Mouse (Mus musculus) left cerebral cortex, postnatal 36 days (tissue): ENCODE measurements around the gene Casp4. TPM values are rescaled to one million over a fixed set of nuclear protein-coding genes. Genes with fewer than 3 reads are reported as not detected.

Experiments
- DNase-seq, 2 experiments: peaks; one replicate each; pipeline ENCODE4 v3.0.0; 2021 to 2022; ENCODE audit warnings: low spot score in 2 of 2, mixed read lengths in 1 of 2
- intact Hi-C: fragments of 180-260 bp; cut with DNase I; formaldehyde crosslinking; loops from one replicate; pipeline ENCODE4 v1.15.1; 2025
- total RNA-seq, 2 experiments: library from RNA; stranded (reverse); gene quantifications; 2 replicates each; pipeline ENCODE4 v1.2.3; 2021

Casp4 gene
- 1 to 10 TPM in 1 of 2 experiments, under 1 TPM in 1; 1.00 to 1.0 TPM for total RNA-seq

GRCm38 (mm10) chr9:5308561-5308960 is at the start of gene Casp4:
Casp4 (plus strand) TSS chr9:5308828.
- intact Hi-C loops, result no loop called here
- no peak for DNase-seq

GRCm38 (mm10) chr9:5263951-5264475 is 44.6 kb upstream of the Casp4 start:
- DNase-seq, result no peak
- intact Hi-C loops, result no loop called here

GRCm38 (mm10) chr9:5270274-5270673 is 38.4 kb upstream of the Casp4 start:
- no peak for DNase-seq
- intact Hi-C loops, result no loop called here

GRCm38 (mm10) chr9:5270884-5271283 is 37.7 kb upstream of the Casp4 start:
- DNase-seq, result no peak
- intact Hi-C loops, result no loop called here

- DNase-seq, result no peak
- intact Hi-C loops, result no loop called here
Observed at GRCm38 (mm10) chr9:5271334-5271845, 37.2 kb upstream of the Casp4 start.

- intact Hi-C loops, result no loop called here
- DNase-seq, result no peak
Observed at GRCm38 (mm10) chr9:5286071-5286470, 22.6 kb upstream of the Casp4 start.

- intact Hi-C loops, result no loop called here
- no peak for DNase-seq
Observed at GRCm38 (mm10) chr9:5286597-5286996, 22.0 kb upstream of the Casp4 start.

- intact Hi-C loops, result no loop called here
- DNase-seq, result no peak
Observed at GRCm38 (mm10) chr9:5296354-5297237, 12.0 kb upstream of the Casp4 start.

- DNase-seq, result no peak
- intact Hi-C loops, result no loop called here
Observed at GRCm38 (mm10) chr9:5298329-5299131, 10.1 kb upstream of the Casp4 start, which contains the start of gene Casp1. Casp1 (plus strand) TSS chr9:5298517.

GRCm38 (mm10) chr9:5299132-5299381 is 9.6 kb upstream of the Casp4 start:
- intact Hi-C loops, result no loop called here
- no peak for DNase-seq

GRCm38 (mm10) chr9:5310112-5310511 is 1.5 kb downstream of the Casp4 start:
- no peak for DNase-seq
- intact Hi-C loops, result no loop called here

GRCm38 (mm10) chr9:5311435-5311834 is 2.8 kb downstream of the Casp4 start:
- intact Hi-C loops, result no loop called here
- DNase-seq, result no peak

- DNase-seq, result no peak
- intact Hi-C loops, result no loop called here
Observed at GRCm38 (mm10) chr9:5328204-5328603, 19.6 kb downstream of the Casp4 start.

GRCm38 (mm10) chr9:5332441-5332840 is 23.8 kb downstream of the Casp4 start:
- intact Hi-C loops, result no loop called here
- no peak for DNase-seq

GRCm38 (mm10) chr9:5333422-5333821 is 24.8 kb downstream of the Casp4 start:
- no peak for DNase-seq
- intact Hi-C loops, result no loop called here

- intact Hi-C loops, result no loop called here
- DNase-seq, result no peak
Observed at GRCm38 (mm10) chr9:5343092-5343491, 34.5 kb downstream of the Casp4 start.

GRCm38 (mm10) chr9:5344090-5344489 is 35.5 kb downstream of the Casp4 start:
- no peak for DNase-seq
- intact Hi-C loops, result no loop called here

GRCm38 (mm10) chr9:5345291-5345898 is 36.8 kb downstream of the Casp4 start, which contains the start of gene Casp12:
Casp12 (plus strand) TSS chr9:5345430.
- intact Hi-C loops, result no loop called here
- DNase-seq, result peak in 1 of 2 experiments; percentile 4

- DNase-seq, result no peak
- intact Hi-C loops, result no loop called here
Observed at GRCm38 (mm10) chr9:5347381-5347780, 38.8 kb downstream of the Casp4 start.

GRCm38 (mm10) chr9:5353673-5354072 is 45.0 kb downstream of the Casp4 start:
- intact Hi-C loops, result no loop called here
- no peak for DNase-seq
